Mouse (Mus musculus) CD8-positive naive resting alpha-beta T cell, adult 2 months (primary cell): ENCODE data around the gene Ggta1.

ENCODE experiments used
- DNase-seq, 2 experiments: peaks; one replicate each; pipeline ENCODE4 v3.0.0; 2022; ENCODE audit warnings: low read depth in 2 of 2, low spot score in 2 of 2

The Ggta1 gene

DNA sequence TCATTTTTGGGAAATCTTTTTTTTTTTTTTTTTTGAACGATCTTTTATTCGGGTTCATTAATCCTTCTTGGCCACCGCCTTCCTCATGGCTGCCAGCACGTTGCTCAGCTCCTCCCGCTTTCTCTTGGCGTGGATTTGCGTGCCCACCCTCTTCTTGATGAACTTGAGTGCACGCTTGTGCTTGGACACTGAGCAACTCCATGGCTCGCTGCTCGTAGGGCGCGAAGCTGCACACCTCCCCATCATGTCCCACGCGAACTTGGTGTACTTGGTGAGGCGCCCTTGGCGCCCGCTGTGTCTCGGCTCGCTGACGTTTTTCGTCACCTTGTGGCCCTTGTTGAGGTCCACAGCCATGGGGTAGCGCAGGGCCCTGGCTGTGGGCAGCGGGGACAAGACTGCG, 28.1 kb upstream of the Ggta1 start:
- no peak for DNase-seq

DNA sequence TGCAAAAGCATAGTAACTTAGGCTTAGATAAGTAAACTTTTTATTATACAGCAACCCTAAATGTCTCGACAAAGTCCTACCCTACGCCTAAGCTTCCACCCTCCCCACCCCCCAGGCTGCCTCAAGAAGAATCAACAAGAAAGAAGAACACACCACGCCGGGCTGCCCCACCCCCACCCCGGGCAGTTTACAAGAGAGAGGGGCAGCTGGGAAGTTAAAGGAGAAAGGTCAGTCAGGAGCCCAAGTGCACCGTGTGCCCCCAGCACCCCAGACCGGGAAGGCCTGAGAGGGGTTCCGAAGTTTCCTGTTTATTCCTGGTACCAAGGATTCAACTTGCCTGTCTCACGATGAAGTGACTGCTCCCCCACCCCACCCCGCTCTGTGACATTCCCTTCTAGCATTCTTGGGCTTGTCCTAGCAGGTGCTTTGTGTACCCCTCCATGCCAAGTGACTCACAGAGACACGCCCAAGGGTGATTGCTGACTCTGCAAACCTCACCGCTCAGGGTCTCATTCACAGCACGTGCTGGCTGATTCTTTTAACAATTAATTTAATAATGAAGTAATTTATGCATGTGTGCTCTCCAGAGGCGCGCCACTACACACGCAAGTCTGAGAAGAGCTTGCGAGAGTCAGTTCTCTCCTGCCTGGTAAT, 27.6 kb upstream of the Ggta1 start:
- no peak for DNase-seq

DNA sequence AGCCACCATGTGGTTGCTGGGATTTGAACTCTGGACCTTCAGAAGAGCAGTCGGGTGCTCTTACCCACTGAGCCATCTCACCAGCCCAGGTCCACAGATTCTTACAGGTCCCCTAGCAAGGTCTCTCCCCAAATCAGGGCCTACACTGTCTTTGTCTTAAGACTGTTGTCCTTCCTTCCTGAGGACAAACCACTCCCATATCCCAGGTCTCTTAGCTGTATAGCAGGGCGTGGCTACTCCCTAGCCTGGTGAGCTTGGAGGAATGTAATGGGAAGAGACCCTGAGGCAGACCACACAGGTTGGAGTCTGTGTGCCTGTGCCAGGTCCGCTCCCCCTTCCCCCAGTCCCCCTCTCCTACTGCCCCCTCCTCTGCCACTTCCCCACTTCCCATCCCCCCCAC, 24.7 kb upstream of the Ggta1 start:
- no peak for DNase-seq

DNA sequence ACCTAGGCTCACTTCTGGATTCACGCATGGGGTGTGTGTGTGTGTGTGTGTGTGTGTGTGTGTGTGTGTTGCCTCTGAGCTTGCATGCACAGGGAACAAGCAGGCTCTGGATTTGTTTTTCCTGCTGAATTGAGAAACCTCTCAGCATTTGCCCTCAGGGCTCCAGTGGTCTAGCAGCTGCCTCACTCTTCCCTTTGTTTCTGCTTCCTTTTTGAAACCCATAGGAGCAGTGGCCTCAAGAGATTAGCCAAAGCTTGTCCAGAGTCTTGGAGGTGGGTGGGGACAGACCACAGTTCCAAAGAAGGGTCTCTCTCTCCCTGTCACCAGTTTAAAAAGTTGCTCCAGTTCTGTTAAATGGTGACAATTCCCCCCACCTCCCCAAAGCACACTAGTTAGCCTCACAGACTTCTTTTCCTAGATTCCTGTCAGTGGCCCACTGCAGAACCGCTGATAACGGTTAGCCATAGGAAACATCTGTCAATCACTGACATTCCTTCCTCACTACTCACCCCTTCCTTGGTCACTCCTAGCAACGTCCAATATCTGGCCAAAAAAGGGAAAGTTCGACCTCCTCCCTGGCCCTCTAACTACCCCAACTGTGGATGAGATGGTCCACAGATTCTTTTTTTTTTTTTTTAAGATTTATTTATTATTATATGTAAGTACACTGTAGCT, 24.1 kb upstream of the Ggta1 start:
- DNase-seq = no peak

DNA sequence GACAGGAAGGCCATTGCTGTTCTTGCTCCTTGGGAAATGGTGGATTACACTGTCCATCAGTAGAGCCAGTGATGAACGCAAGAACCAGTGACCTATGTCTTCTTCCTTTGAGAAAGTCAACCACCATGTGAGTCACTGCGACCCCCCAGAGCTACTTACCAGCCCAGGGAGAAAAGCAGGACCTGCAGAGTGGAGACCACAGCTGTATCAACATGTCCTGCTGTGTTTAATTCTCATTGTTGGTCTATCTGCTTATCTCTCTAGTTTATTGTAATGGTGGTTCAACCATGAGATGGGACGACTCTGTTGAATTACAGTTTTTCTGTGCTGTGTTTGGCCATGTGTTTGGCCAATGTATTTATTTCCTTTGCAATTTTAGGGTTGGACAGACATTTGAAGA, 21.1 kb upstream of the Ggta1 start:
- no peak for DNase-seq

DNA sequence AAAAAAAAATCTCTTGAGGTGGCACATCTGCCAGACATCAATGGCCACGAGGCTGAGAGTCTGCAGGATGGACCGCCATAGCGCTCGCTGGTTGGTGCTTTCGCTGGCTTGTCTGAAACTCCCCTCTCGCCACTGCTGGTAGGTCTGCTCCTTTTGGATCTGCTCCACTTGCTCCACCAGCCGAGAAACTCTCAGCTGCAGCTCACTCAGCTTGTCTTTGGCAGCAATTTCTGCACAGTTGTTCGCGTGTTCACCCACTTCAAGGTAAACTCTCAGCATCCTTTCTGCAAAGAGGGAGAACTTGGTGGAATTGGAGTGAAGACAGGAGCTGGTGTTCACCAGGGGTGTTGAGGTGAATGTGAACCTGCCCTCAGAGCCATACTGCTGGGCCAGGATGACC, 20.4 kb upstream of the Ggta1 start:
- DNase-seq = no peak

DNA sequence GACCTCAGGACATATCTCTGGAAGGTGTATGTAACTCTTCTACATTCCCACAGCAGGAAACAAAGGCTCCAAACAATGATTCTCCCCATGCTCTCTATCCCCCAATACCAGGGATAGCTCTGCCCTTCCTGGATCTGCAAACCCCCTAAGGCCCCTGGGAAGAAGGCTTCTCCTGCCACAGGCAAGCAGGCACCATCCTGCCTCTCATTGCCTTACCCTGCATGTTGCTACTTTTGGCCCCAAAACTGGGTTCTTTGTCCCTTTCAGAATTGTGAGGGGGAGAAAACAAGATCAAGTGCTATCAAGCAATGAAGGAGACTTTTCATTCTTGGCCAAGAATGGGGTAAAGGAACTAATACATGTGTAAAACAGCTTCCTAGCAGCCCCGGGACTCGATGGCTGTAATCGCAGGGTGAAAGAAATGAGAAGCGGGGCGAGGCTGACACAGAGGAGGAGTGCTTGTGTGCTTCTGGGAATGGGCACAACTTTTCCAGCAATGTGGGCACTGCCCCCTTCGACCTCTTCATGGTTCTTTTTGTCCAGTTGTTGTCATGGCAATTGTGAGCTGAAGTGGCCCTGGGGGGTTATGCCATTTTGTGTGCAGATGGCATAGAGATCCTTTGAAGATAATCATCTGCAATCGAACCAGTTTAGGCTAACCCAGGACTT, 18.4 kb upstream of the Ggta1 start:
- no peak for DNase-seq

- DNase-seq = no peak
Observed at GRCm38 (mm10) chr2:35480073-35480472, 17.0 kb upstream of the Ggta1 start.

DNA sequence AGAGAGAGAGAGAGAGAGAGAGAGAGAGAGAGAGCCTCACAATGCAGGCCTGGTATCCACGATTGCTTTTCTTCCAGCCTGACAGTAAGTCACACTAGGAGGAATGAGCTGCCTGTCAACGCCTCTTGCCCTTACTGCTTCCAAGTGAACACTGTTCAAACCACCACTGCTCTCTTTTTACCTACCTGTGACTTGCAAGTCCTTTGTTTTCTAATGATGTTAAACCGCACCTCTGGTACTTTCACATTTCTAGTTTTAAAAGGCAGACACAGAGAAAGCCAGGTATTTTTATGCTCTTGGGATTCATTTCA, 15.7 kb upstream of the Ggta1 start:
- DNase-seq = no peak

DNA sequence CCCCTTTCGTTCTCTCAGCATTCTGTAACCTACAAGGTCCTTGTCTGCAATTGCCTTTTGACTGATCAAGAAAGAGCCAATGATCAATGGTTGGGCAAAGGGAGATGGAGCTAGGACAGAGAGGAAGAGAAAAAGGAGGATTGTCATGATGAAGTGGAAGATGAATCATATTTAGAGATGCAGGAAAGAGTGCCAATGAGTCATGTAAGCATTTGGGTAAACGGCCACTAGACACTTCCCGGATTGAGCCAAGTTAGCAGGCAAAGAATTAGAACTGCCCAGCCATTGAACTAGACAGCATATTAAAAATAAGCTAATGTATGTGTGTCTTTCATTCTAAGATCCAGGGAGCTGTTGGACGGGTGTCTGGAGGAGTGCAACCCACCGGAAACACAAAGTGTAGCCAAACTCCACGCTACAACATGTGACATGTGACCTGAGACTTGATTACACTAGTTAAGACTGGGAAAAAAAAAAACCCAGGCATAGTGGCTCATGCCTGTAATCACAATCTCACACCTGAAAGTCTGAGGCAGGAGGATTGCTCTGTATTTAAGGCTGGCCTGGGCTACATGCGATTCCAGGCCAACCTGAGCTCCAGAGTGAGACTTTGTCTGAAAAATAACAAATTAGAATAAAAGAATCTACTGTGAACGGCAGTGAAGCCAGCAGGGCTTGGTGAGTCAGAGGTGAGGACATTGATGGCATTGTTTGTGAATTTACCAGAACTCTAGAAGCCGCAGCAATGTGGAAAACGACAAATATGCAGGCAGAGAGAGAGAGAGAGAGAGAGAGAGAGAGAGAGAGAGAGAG, 15.2 kb upstream of the Ggta1 start:
- DNase-seq = no peak

DNA sequence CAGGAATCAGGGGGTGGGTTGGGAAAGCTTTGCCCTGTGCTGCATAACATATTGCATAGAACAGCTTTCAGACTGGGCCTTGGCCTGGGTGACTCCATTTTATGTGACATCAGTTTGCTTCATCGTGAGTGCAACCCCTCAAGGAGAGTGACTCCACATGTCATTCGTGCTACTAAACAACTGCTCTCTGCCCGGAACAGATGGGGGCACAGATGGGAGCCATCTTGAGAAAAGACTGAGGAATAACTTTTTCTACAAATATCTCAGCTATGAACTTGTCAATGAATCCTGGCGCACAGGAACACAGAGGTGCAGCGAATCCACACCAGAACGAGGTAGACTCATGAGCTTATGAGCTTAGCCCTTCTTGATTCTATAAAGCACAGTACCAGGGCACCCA, 14.3 kb upstream of the Ggta1 start:
- DNase-seq = no peak

GRCm38 (mm10) chr2:35474916-35475315, 11.9 kb upstream of the Ggta1 start:
- DNase-seq = no peak

GRCm38 (mm10) chr2:35469266-35469665, 6.2 kb upstream of the Ggta1 start:
- DNase-seq = no peak

- no peak for DNase-seq
Observed at GRCm38 (mm10) chr2:35468276-35468675, 5.2 kb upstream of the Ggta1 start.

GRCm38 (mm10) chr2:35467855-35468254, 4.8 kb upstream of the Ggta1 start:
- no peak for DNase-seq

DNA sequence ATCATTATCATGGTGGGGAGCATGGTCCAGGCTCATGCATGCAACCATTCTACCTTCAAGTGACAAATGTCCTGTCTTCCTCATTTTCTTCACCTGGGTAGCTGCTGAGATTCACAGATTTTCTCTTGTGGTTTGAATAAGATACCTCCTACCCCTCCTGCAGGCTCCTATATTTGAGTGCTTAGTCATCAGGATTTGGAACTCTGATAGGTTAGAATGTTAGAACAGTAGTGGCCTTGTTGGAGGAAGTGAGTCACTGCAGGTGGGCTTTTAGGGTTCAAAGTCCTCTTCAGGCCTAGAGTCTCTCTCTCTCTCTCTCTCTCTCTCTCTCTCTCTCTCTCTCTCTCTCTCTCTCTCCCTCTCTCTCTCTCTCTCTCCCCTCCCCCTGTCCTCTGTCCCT, 2.6 kb upstream of the Ggta1 start:
- DNase-seq = no peak

GRCm38 (mm10) chr2:35464548-35464947, 1.5 kb upstream of the Ggta1 start:
- DNase-seq = no peak

DNA sequence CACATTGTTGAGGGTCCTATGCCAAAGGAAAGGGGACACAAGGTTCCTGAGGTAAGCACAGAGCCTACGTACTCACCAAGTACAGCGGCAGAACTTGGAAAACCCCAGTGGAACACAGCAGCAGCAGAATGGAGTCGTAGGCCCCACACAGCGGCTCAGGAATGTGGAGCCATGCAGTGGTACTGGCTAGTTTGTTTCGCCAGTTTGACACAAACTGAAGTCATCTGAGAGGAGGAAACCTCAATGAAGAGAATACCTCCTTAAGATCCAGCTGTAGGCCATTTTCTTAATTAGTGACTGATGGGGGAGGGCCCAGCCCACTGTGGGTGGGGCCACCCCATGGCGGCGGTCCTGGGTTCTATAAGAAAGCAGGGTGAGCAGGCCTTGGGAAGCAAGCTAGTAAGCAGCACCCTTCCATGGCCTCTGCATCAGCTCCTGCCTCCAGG, 1.1 kb upstream of the Ggta1 start:
- DNase-seq = no peak

DNA sequence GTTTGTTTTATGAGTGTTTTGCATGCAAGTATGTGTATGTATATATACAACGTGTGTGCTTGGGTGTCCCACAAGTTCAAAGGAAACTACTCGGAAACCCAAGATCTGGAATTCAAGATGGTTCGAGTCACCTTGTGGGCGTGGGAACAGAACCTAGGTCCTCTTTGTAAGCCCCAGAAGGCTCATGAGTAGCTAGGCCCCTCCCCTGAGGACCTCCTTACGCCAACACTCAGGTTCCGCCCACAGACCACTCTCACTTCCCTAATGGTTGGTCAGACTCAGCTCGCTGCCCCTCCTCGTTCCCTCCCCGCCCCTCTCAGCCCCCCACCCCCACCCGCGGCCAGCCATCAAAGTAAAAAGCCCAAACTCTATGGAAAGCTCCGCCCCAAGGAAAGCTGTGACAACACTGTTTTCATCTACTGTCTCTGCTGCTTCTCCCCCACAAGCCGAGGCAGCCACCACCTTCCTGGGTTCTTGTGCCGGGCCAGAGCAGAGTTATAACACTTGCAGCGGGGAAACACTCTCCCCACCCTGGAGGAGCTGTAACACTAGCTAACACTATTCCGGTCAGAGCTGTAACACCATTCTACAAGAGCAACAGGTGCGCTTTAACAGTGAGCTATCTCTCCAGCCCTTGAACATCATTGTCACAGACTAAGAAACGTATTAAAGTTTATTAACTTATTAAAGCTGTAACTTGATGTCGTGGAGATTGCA, 499 bp upstream of the Ggta1 start:
- DNase-seq = peak; percentile 49 to 60

GRCm38 (mm10) chr2:35461971-35462787, 852 bp downstream of the Ggta1 start:
- DNase-seq = no peak
